In the genomic region with DNA sequence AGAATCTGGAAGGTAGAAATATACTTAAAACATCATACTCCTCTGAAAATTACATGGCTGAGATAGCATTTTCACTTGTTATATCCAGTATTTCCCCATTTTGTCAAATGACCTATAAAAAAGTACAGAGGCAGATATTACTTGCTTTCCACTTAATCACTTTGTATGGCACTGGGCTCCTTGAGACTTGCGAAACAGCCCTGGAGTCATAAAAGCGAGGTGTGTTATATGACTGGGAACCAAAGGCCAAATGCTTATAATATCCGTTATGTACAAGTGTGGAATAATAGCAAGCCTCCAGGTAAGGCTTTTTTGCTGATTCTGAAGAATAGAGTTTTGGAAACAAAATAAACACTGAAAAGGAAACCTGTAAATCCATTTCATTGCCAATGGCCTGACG, we compare ENCODE assay signal across 28 mouse cellular contexts.
"Had no signal": no experiment of that assay in that cellular context is flagged by ENCODE, and none has a peak within 500 bp of the region (broad histone marks: within the 10 kb centered on the region; RNA-seq: fewer than 3 reads in every experiment).

No protein-coding gene starts in this region.

- H3K36me3 ChIP-seq: embryonic facial prominence, embryonic 10.5 days; embryonic facial prominence, embryonic 12.5 days; embryonic facial prominence, embryonic 13.5 days; embryonic facial prominence, embryonic 15.5 days; forebrain, embryonic 10.5 days; forebrain, embryonic 12.5 days; forebrain, embryonic 15.5 days had no signal

- DNase-seq: cerebellum, adult 2 months; cerebellum, adult 8-10 months; cerebellum, adult 9-10 months; cerebellum, adult 9-11 months; cerebellum, postnatal 10 days; cerebellum, postnatal 14 days; cerebellum, postnatal 25 days; cerebellum, postnatal 36 days; embryo, embryonic 11 days; forebrain, postnatal 0 days; gastrocnemius, adult 2 months; gastrocnemius, postnatal 10 days; gastrocnemius, postnatal 14 days; gastrocnemius, postnatal 25 days; gastrocnemius, postnatal 36 days; heart, adult 11 months; heart, adult 18-20 months had no signal

- H3K4me1 ChIP-seq: embryonic facial prominence, embryonic 10.5 days; embryonic facial prominence, embryonic 12.5 days; embryonic facial prominence, embryonic 13.5 days; embryonic facial prominence, embryonic 15.5 days; forebrain, embryonic 10.5 days; forebrain, embryonic 12.5 days; forebrain, embryonic 13.5 days; forebrain, embryonic 15.5 days had no signal

- H3K4me3 ChIP-seq: embryonic facial prominence, embryonic 10.5 days; embryonic facial prominence, embryonic 12.5 days; embryonic facial prominence, embryonic 13.5 days; embryonic facial prominence, embryonic 15.5 days; erythroblast, embryonic 14.5 days; forebrain, embryonic 10.5 days; forebrain, embryonic 12.5 days; forebrain, embryonic 13.5 days; forebrain, embryonic 15.5 days; gastrocnemius, adult 2 months had no signal

- H3K4me2 ChIP-seq: embryonic facial prominence, embryonic 12.5 days; embryonic facial prominence, embryonic 13.5 days; embryonic facial prominence, embryonic 15.5 days; forebrain, embryonic 12.5 days; forebrain, embryonic 13.5 days; forebrain, embryonic 15.5 days had no signal

- H3K27me3 ChIP-seq: embryonic facial prominence, embryonic 12.5 days; embryonic facial prominence, embryonic 13.5 days; embryonic facial prominence, embryonic 15.5 days; forebrain, embryonic 12.5 days; forebrain, embryonic 13.5 days; forebrain, embryonic 15.5 days had no signal

- H3K9me3 ChIP-seq: embryonic facial prominence, embryonic 10.5 days; embryonic facial prominence, embryonic 12.5 days; embryonic facial prominence, embryonic 13.5 days; embryonic facial prominence, embryonic 15.5 days; forebrain, embryonic 10.5 days; forebrain, embryonic 12.5 days; forebrain, embryonic 13.5 days; forebrain, embryonic 15.5 days had no signal

- ATAC-seq: forebrain, embryonic 13.5 days; forebrain, embryonic 14.5 days; forebrain, embryonic 15.5 days; forebrain, embryonic 16.5 days; forebrain, postnatal 0 days had no signal

- H3K9ac ChIP-seq: embryonic facial prominence, embryonic 12.5 days; embryonic facial prominence, embryonic 13.5 days; embryonic facial prominence, embryonic 15.5 days; forebrain, embryonic 12.5 days; forebrain, embryonic 13.5 days; forebrain, embryonic 15.5 days; forebrain, postnatal 0 days had no signal

- H3K27ac ChIP-seq: embryonic facial prominence, embryonic 10.5 days; embryonic facial prominence, embryonic 12.5 days; embryonic facial prominence, embryonic 13.5 days; embryonic facial prominence, embryonic 15.5 days; forebrain, embryonic 10.5 days; forebrain, embryonic 12.5 days; forebrain, embryonic 13.5 days; forebrain, embryonic 15.5 days; gastrocnemius, adult 2 months had no signal
